Comparison of ENCODE assay signal across 27 mouse cellular contexts in genomic region chr9:99074462-99074861, GRCm38 (mm10). TPM values are rescaled to one million over a fixed set of nuclear protein-coding genes. Genes with fewer than 3 reads are reported as not detected.
"Had no signal": no experiment of that assay in that cellular context is flagged by ENCODE, and none has a peak within 500 bp of the region (broad histone marks: within the 10 kb centered on the region; RNA-seq: fewer than 3 reads in every experiment).

No protein-coding gene starts in this region.

- H3K36me3 ChIP-seq: limb, embryonic 10.5 days had no signal

- H3K9ac ChIP-seq: limb, embryonic 13.5 days; liver, embryonic 15.5 days; midbrain, embryonic 12.5 days had no signal

- DNase-seq: kidney, adult 18-20 months; kidney, adult 9 months; kidney, postnatal 14 days; kidney, postnatal 4 days; lung, adult 2 months; lung, postnatal 14 days; lung, postnatal 4 days; right cerebral cortex, adult 18-20 months; right cerebral cortex, postnatal 14 days; right cerebral cortex, postnatal 4 days; thymus, adult 2 months; thymus, postnatal 14 days; thymus, postnatal 4 days had no signal

- H3K27me3 ChIP-seq: limb, embryonic 13.5 days; liver, embryonic 15.5 days; midbrain, embryonic 12.5 days had no signal

- H3K27ac ChIP-seq: limb, embryonic 10.5 days; limb, embryonic 13.5 days; liver, embryonic 15.5 days; midbrain, embryonic 12.5 days; stomach, postnatal 0 days had no signal

- H3K4me3 ChIP-seq: limb, embryonic 10.5 days; limb, embryonic 13.5 days; liver, embryonic 15.5 days; midbrain, embryonic 12.5 days had no signal

- H3K4me2 ChIP-seq: limb, embryonic 13.5 days; liver, embryonic 11.5 days; liver, embryonic 15.5 days; midbrain, embryonic 12.5 days had no signal

- H3K4me1 ChIP-seq: limb, embryonic 10.5 days; limb, embryonic 13.5 days; liver, embryonic 15.5 days; midbrain, embryonic 12.5 days had no signal

- H3K9me3 ChIP-seq: limb, embryonic 10.5 days; limb, embryonic 13.5 days; liver, embryonic 15.5 days; midbrain, embryonic 12.5 days had no signal

- ATAC-seq: intestine, embryonic 16.5 days; midbrain, embryonic 16.5 days had no signal

RNA-seq across cellular contexts. Expression of gene Gm1123, which starts 38.9 kb away (rescaled TPM):
- total RNA-seq: layer of hippocampus, adult 18-20 months; left cerebral cortex, postnatal 25 days; megakaryocyte-erythroid progenitor cell, adult 5-6 weeks had no signal
- polyA plus RNA-seq: limb, embryonic 10.5 days; limb, embryonic 13.5 days; liver, embryonic 11.5 days; lung, adult 2 months; lung, embryonic 16.5 days; midbrain, embryonic 12.5 days; neural tube, embryonic 11.5 days; neural tube, embryonic 14.5 days had no signal
